ENCODE assay signal across 9 mouse cellular contexts in the genomic region with DNA sequence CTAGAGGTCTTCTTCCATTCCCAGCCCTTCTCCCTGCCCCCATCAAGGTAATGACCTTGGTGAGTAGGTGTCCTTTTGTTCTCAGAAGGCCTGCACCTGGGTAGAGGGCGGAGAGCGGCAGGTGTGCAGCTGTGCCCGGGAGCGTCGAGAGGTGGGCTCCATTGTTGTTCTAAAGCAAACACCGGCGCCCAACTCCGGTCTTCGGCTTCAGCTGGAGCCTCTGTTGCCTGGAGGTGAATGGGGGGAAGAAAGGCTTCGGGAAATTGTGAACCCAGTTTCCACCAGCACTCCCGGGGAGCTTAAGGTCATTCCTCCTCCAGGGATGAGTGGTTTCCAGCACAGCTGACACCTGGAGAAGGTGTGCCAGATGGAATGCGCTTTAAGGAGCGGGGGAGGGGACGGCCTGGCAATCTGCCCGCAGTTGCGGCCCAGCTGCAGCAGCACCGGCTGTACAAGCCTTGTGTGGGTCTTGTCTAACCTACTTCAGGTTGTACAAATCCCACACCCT. TPM values are rescaled to one million over a fixed set of nuclear protein-coding genes. Genes with fewer than 3 reads are reported as not detected.
DNase-seq lines count a peak whose midpoint lies in the region; ATAC-seq and TF ChIP-seq lines count a peak whose summit lies in the region.
"Had no signal": no experiment of that assay in that cellular context is flagged by ENCODE, and none has a peak within 500 bp of the region (broad histone marks: within the 10 kb centered on the region; RNA-seq: fewer than 3 reads in every experiment).

No protein-coding gene starts in this region.

- no peak overlapping the region for H3K27ac ChIP-seq in gastrocnemius, adult 2 months
- H3K27ac ChIP-seq in intestine, embryonic 15.5 days, result peak overlapping the region; percentile 68
- no peak overlapping the region for H3K27ac ChIP-seq in liver, postnatal 0 days (ENCODE audit: low read depth)
- peak overlapping the region; percentile 55 for H3K27ac ChIP-seq in stomach, embryonic 16.5 days (ENCODE audit: low read length)

- H3K4me3 ChIP-seq in gastrocnemius, adult 2 months, result no peak overlapping the region
- H3K4me3 ChIP-seq in intestine, embryonic 15.5 days (replicated peaks), result 0 out of 2 replicates have a peak overlapping the region, but pooled peaks have one; percentile 6
- no peak overlapping the region; the same call in 1 of the 2 replicates for H3K4me3 ChIP-seq in liver, postnatal 0 days (ENCODE audit: low read depth, low read length)
- peak overlapping the region; percentile 9; the same call in 1 of the 2 replicates for H3K4me3 ChIP-seq in stomach, embryonic 16.5 days (replicated peaks; ENCODE audit: low read length)

- H3K9ac ChIP-seq in intestine, embryonic 15.5 days, result peak overlapping the region; percentile 5; the same call in 1 of the 2 replicates
- H3K9ac ChIP-seq in liver, postnatal 0 days (replicated peaks), result no peak overlapping the region
- peak overlapping the region; percentile 2; the same call in 1 of the 2 replicates for H3K9ac ChIP-seq in stomach, embryonic 16.5 days (ENCODE audit: low read length)

- no peak for TF ChIP-seq CTCF in gastrocnemius, adult 2 months (IDR thresholded peaks at IDR 0.05)
- no peak for TF ChIP-seq CTCF in liver, postnatal 0 days (IDR thresholded peaks at IDR 0.05; ENCODE audit: low read depth)

- ATAC-seq in intestine, embryonic 15.5 days, result peak; percentile 88
- no peak for ATAC-seq in liver, postnatal 0 days
- peak; percentile 85 for ATAC-seq in stomach, embryonic 16.5 days (ENCODE audit: insufficient read depth, low FRiP score)

- H3K4me2 ChIP-seq in intestine, embryonic 15.5 days (replicated peaks), result peak overlapping the region; percentile 51
- H3K4me2 ChIP-seq in liver, postnatal 0 days (ENCODE audit: low read depth, low read length), result peak overlapping the region; percentile 57
- H3K4me2 ChIP-seq in stomach, embryonic 16.5 days (ENCODE audit: low read depth, low read length), result peak overlapping the region; percentile 39

- 13% methylated on average over 17 of the region's 17 CpGs for WGBS in intestine, embryonic 15.5 days
- 45% methylated on average over 17 of the region's 17 CpGs for WGBS in liver, postnatal 0 days (ENCODE audit: insufficient replicate concordance)
- 15% methylated on average over 17 of the region's 17 CpGs for WGBS in stomach, embryonic 16.5 days

- intact Hi-C loops in gastrocnemius, adult 2 months (cut with DNase I), result no loop called here

- H3K27me3 ChIP-seq in intestine, embryonic 15.5 days (replicated peaks), result no peaks in the 10 kb centered on the region
- H3K27me3 ChIP-seq in liver, postnatal 0 days (ENCODE audit: insufficient read depth, low read length), result 0 out of 2 replicates have a peak, but pooled peaks cover 3% of the 10 kb centered on the region
- no peaks in the 10 kb centered on the region for H3K27me3 ChIP-seq in stomach, embryonic 16.5 days (ENCODE audit: control insufficient read depth, insufficient read depth, low read length)

- no peak for TF ChIP-seq EP300 in liver, postnatal 0 days (IDR thresholded peaks at IDR 0.05; ENCODE audit: low read depth)

- H3K9me3 ChIP-seq in intestine, embryonic 15.5 days, result no peaks in the 10 kb centered on the region
- no peaks in the 10 kb centered on the region for H3K9me3 ChIP-seq in liver, postnatal 0 days (ENCODE audit: low read length)
- no peaks in the 10 kb centered on the region; the same call in 1 of the 2 replicates for H3K9me3 ChIP-seq in stomach, embryonic 16.5 days (replicated peaks; ENCODE audit: control insufficient read depth, low read length)

- H3K4me1 ChIP-seq in intestine, embryonic 15.5 days (replicated peaks), result peaks cover 3% of the 10 kb centered on the region; the same call in 1 of the 2 replicates
- H3K4me1 ChIP-seq in liver, postnatal 0 days (ENCODE audit: insufficient read depth), result peaks cover 11% of the 10 kb centered on the region; the same call in 1 of the 2 replicates
- peaks cover 7% of the 10 kb centered on the region for H3K4me1 ChIP-seq in stomach, embryonic 16.5 days (ENCODE audit: control insufficient read depth, insufficient read depth, low read length)

- H3K36me3 ChIP-seq in intestine, embryonic 15.5 days, result no peaks in the 10 kb centered on the region
- H3K36me3 ChIP-seq in liver, postnatal 0 days (replicated peaks; ENCODE audit: insufficient read depth, low read length), result no peaks in the 10 kb centered on the region
- H3K36me3 ChIP-seq in stomach, embryonic 16.5 days (ENCODE audit: control insufficient read depth, insufficient read depth, low read length), result no peaks in the 10 kb centered on the region

- DNase-seq in gastrocnemius, adult 2 months, result peak; percentile 42
- no peak for DNase-seq in gastrocnemius, postnatal 4 days (ENCODE audit: low spot score in 2 of 2)
- peak; percentile 96 for DNase-seq in ZHBTc4 (ENCODE audit: low read depth, low spot score)
- peak; percentile 27 for DNase-seq in liver, postnatal 0 days
- no peak for DNase-seq in layer of hippocampus, adult 9-11 months
- DNase-seq in cerebellum, adult 11 months, result no peak

RNA-seq across cellular contexts. Expression of a gene that starts 8.4 kb away (rescaled TPM):
- 10 to 100 TPM; 13.4 to 17.9 TPM for total RNA-seq in gastrocnemius, adult 2 months (2021)
- total RNA-seq in gastrocnemius, postnatal 4 days (2021), result 10 to 100 TPM; 37.2 to 38.2 TPM
- polyA plus RNA-seq in intestine, embryonic 15.5 days (2015; fragmentation: Nextera tagmentation; extraction: Ambion mirVana), result 25.4 and 26.3 TPM in 2 replicates
- 3.9 and 6.0 TPM in 2 replicates for polyA plus RNA-seq in liver, postnatal 0 days (2015; fragmentation: Nextera tagmentation; extraction: Ambion mirVana)
- 31.8 and 32.8 TPM in 2 replicates for polyA plus RNA-seq in stomach, embryonic 16.5 days (2015; fragmentation: Nextera tagmentation; extraction: Ambion mirVana)

RNA-seq across cellular contexts. Expression of a gene that starts 20.0 kb away (rescaled TPM):
- 100 to 1,000 TPM; 245 to 247 TPM for total RNA-seq in gastrocnemius, adult 2 months (2021)
- 100 to 1,000 TPM in 1 of 2 experiments, 10 to 100 TPM in 1; 96.6 to 121 TPM for total RNA-seq in gastrocnemius, postnatal 4 days (2021)
- polyA plus RNA-seq in intestine, embryonic 15.5 days (2015; fragmentation: Nextera tagmentation; extraction: Ambion mirVana), result 4.6 and 5.0 TPM in 2 replicates
- polyA plus RNA-seq in liver, postnatal 0 days (2015; fragmentation: Nextera tagmentation; extraction: Ambion mirVana), result 4.7 and 6.0 TPM in 2 replicates
- polyA plus RNA-seq in stomach, embryonic 16.5 days (2015; fragmentation: Nextera tagmentation; extraction: Ambion mirVana), result 4.2 and 7.9 TPM in 2 replicates
- total RNA-seq: CH12.LX had no signal

RNA-seq across cellular contexts. Expression of a gene that starts 55.1 kb away (rescaled TPM):
- total RNA-seq in gastrocnemius, adult 2 months (2021), result 10 to 100 TPM; 14.5 to 15.3 TPM
- 10 to 100 TPM; 11.6 to 12.1 TPM for total RNA-seq in gastrocnemius, postnatal 4 days (2021)
- polyA plus RNA-seq in intestine, embryonic 15.5 days (2015; fragmentation: Nextera tagmentation; extraction: Ambion mirVana), result 16.9 and 18.1 TPM in 2 replicates
- 5.1 and 23.7 TPM in 2 replicates for polyA plus RNA-seq in liver, postnatal 0 days (2015; fragmentation: Nextera tagmentation; extraction: Ambion mirVana)
- 14.9 and 18.5 TPM in 2 replicates for polyA plus RNA-seq in stomach, embryonic 16.5 days (2015; fragmentation: Nextera tagmentation; extraction: Ambion mirVana)

Comparison
In these comparisons a context has a peak if more than half of its experiments do, and no peak if none do; other contexts are left out.
1. DNase-seq: peak in gastrocnemius, adult 2 months (single experiment), ZHBTc4 (single experiment) and liver, postnatal 0 days (single experiment); none in gastrocnemius, postnatal 4 days (0 of 2), layer of hippocampus, adult 9-11 months (single experiment) and cerebellum, adult 11 months (single experiment).
2. H3K27ac ChIP-seq: peak in intestine, embryonic 15.5 days (single experiment) and stomach, embryonic 16.5 days (single experiment); none in gastrocnemius, adult 2 months (single experiment) and liver, postnatal 0 days (single experiment).
3. H3K4me3 ChIP-seq: peak in intestine, embryonic 15.5 days (single experiment) and stomach, embryonic 16.5 days (single experiment); none in gastrocnemius, adult 2 months (single experiment) and liver, postnatal 0 days (single experiment).
4. Peak in every context shown above with its lines, with median percentiles within 50 percentile points of each other: H3K4me2 ChIP-seq.